Mouse (Mus musculus) urinary bladder, postnatal 14 days (tissue): ENCODE data around the gene Mical2.
A peak's percentile ranks its signal among the peaks of the same experiment; 100 is the strongest.

Experiments
- DNase-seq: peaks from one replicate; pipeline ENCODE4 v3.0.0; 2021; ENCODE audit warnings: low spot score

Gene Mical2

GRCm38 (mm10) chr7:112225615-112226262, at the start of gene Mical2:
TSS of gene Mical2 (plus strand) at chr7:112225856.
- peak; percentile 91 for DNase-seq

GRCm38 (mm10) chr7:112176627-112177026, 49.0 kb upstream of the Mical2 start:
- no peak for DNase-seq

GRCm38 (mm10) chr7:112180235-112180705, 45.4 kb upstream of the Mical2 start:
- peak; percentile 86 for DNase-seq

GRCm38 (mm10) chr7:112183258-112183841, 42.3 kb upstream of the Mical2 start:
- DNase-seq: peak; percentile 88

GRCm38 (mm10) chr7:112184519-112185225, 41.0 kb upstream of the Mical2 start:
- no peak for DNase-seq

- DNase-seq: peak; percentile 36
Observed at GRCm38 (mm10) chr7:112185226-112185745, 40.4 kb upstream of the Mical2 start.

- no peak for DNase-seq
Observed at GRCm38 (mm10) chr7:112186871-112187270, 38.8 kb upstream of the Mical2 start.

GRCm38 (mm10) chr7:112187536-112188459, 37.9 kb upstream of the Mical2 start:
- no peak for DNase-seq

- peak; percentile 40 for DNase-seq
Observed at GRCm38 (mm10) chr7:112192237-112192636, 33.4 kb upstream of the Mical2 start.

GRCm38 (mm10) chr7:112192778-112193177, 32.9 kb upstream of the Mical2 start:
- no peak for DNase-seq

- DNase-seq: no peak
Observed at GRCm38 (mm10) chr7:112194286-112194685, 31.4 kb upstream of the Mical2 start.

GRCm38 (mm10) chr7:112197461-112197860, 28.2 kb upstream of the Mical2 start:
- no peak for DNase-seq

- DNase-seq: no peak
Observed at GRCm38 (mm10) chr7:112199343-112199742, 26.3 kb upstream of the Mical2 start.

- DNase-seq: no peak
Observed at GRCm38 (mm10) chr7:112200761-112201160, 24.9 kb upstream of the Mical2 start.

GRCm38 (mm10) chr7:112202194-112202593, 23.5 kb upstream of the Mical2 start:
- peak; percentile 56 for DNase-seq

GRCm38 (mm10) chr7:112202843-112203242, 22.8 kb upstream of the Mical2 start:
- DNase-seq: no peak

GRCm38 (mm10) chr7:112203937-112204336, 21.7 kb upstream of the Mical2 start:
- DNase-seq: no peak

GRCm38 (mm10) chr7:112204380-112204963, 21.2 kb upstream of the Mical2 start:
- DNase-seq: no peak

GRCm38 (mm10) chr7:112205513-112205912, 20.1 kb upstream of the Mical2 start:
- DNase-seq: no peak

- DNase-seq: no peak
Observed at GRCm38 (mm10) chr7:112207717-112208116, 17.9 kb upstream of the Mical2 start.
